Mouse (Mus musculus) embryo, embryonic 11.5 days (tissue): ENCODE measurements around the gene Arhgap27.
A peak's percentile ranks its signal among the peaks of the same experiment; 100 is the strongest.

Experiments used
- DNase-seq: peaks from one replicate; pipeline ENCODE4 v3.0.0-alpha.2; 2012; ENCODE audit warnings: low read depth, low spot score

The Arhgap27 gene

GRCm38 (mm10) chr11:103356032-103356571 is 7.4 kb downstream of the Arhgap27 start:
- DNase-seq: no peak

GRCm38 (mm10) chr11:103355251-103355650 is 8.2 kb downstream of the Arhgap27 start:
- DNase-seq: no peak

GRCm38 (mm10) chr11:103354033-103354432 is 9.5 kb downstream of the Arhgap27 start:
- DNase-seq: no peak

DNA sequence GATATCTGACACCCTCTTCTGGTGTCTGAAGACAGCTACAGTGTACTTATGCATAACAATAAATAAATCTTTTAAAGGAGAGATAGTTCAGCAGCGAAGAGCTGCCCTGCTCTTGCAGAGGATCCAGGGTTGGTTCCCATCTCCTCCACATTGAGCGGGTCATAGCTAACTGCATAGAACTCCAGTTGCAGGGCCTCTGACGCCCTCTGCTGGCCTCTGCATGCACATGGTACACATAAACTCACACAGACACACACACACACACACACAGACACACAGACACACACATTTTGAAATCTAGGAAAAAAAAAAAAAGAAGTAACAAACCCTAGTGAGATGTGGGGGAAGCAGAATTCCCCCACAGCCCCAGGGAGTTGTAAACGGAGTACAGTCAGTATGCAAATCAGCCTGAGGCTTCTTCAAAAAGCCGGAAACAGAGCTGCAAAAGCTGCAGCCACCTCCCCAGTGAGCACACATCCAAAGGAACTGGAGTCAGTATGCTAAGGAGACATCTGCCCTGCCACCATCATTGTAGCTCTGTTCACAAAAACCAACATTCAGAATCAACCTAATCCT is 11.2 kb downstream of the Arhgap27 start:
- DNase-seq: no peak

DNA sequence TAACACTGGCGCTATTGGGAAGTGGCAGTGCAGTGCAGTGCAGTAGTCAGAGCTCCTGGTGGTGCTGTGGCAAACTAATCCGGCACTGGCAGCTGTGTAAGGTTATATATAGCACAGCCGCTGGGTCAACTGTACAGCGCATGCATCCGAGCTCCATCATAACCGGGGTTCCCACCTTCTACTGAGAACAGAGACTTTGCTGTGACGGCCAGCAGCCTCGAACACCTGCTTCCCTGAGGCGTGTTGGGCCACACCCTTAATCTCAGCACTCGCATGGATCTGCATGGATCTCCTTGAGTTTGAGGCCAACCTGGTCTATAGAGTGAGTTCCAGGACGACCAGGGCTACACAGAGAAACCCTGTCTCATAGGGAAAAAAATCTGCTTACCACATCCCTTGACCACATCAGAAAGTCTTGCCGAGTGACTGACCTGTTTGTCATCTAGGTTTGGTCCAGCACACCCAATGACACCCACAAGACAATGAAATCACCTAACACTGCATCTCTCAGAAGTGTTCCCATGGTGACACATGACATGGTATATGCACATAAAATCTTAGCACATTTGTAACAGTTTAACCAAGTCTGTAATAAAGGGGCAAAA is 12.7 kb downstream of the Arhgap27 start:
- no peak for DNase-seq

DNA sequence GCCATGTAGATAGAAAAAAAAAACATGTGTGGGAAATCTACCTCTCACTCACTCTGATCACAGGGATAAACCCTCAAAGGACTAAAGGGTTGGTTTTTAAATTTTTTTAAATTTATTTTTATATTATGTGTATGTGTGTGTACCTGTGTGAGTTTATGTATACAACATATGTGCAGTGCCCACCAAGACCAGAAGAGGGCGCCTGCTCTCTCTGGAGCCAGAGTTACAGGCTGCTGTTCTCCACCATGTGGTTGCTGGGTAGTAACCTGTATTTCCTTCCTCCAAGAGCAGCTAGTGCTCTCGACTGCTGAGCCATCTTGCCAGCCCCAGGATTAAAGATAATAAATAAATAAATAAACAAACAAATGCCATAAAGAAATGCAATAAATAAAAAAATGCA is 13.8 kb downstream of the Arhgap27 start:
- DNase-seq: no peak

DNA sequence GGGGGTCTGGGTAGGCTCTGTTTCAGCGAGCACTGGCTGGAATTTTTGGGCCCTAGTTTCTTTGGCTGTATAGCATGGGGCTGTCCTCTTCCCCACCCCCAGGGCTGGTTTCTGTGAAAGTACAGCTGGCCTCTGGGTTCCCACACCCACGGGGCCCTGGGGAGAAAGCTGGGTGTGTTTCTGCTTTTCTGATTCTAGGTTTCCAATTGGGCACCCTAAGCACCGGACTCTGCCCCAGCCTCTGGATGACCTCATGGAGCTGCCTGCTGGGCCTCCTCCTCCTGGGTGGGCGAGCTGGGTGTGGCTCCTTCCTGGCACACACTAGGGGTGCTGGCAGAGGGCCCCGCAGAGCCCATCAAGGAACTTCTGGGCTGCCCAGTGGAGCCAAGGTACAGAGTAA is 16.8 kb downstream of the Arhgap27 start:
- no peak for DNase-seq

- DNase-seq: no peak
Observed at GRCm38 (mm10) chr11:103346236-103346635, 17.3 kb downstream of the Arhgap27 start.

DNA sequence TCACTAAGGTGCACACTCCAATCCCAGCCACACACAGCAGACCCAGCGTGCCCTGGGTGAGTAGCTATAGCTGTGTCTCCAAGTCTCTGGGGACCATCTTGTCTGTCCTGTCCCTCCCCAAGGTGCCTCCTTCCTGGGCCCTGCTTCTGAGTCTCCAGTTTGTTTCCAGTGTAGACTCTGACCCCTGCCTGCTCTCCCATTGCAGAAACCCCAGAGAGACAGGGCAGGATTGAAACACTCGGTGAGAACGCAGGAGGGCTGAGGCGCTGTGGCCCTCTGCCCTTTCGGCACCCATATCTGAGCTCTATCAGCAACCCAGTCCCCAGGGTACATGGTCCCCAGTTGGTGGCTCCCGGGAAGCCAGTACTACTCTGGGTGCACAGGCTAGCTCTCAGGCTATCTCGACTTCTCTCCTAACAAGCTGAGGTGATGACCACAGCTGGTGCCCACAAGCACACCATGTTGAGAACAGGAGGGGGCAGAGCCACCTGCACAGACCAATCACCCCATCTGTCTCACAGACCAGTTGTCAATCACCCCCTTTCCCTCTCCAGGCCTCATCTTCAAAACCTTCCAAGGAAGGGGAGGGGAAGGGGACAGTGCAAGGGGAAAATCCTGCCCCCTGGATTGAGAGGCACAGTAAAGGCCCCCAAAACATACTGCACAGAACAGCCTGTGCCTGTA is 17.9 kb downstream of the Arhgap27 start:
- DNase-seq: no peak

GRCm38 (mm10) chr11:103344494-103345332 is 18.8 kb downstream of the Arhgap27 start:
- DNase-seq: no peak

DNA sequence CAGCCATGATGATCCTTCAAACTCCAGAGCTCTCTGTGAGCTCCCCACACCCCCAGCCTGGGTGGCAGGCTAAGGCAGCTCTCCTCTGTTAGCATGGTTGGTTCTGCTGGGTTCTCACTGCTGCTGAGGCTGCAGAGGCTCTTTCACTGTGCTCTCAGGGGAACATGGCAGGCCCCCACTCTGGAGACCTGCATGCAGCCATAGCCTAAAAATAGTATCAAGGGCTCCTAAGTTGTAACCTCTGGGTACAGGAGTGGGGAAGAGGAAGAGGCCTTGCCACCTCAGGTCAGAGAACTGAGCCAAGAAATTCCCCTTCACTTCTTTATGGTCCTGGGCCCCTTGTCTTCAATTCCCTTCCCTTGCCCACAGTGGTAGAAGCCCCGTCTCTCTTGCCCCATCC is 19.6 kb downstream of the Arhgap27 start:
- DNase-seq: no peak

DNA sequence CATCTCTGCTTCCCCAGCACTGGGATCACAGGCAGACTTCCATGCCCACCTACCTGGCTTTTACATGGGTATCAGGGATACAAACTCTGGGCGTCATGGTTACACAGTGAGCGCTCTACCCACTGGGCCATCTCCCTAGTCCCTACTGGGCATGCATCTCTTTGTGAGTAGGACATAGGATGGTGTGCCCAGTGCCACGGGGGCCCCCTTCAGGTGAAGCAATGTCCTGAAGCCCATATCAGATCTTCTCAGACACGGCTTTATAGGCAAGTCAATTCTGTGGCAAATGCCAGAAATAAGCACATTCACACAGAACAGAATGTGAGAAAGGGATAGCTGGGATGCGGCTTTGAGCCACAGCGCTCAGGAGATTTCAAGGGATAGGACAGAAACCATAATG is 20.4 kb downstream of the Arhgap27 start:
- no peak for DNase-seq

GRCm38 (mm10) chr11:103340677-103341076 is 22.8 kb downstream of the Arhgap27 start:
- DNase-seq: no peak

DNA sequence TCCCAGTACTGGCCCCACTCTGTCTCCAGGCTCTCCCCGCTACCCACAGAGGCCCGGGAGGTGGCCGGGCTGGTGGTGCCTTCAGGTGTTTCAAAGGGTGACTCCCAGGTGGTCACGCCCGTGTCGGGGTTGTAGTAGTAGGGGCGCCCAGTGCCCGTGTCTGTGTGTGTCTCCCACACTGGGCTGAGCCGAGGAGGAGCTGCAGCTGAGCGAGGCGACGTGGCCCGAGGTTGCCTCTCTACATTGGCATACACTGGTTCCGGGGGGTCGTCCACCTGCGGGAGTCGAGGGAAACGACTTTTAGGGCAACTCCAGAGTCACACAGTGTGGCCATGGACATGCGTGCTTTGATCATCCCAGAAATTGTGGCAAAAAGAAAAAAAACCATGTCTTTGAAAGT is 23.4 kb downstream of the Arhgap27 start:
- DNase-seq: no peak

- DNase-seq: no peak
Observed at GRCm38 (mm10) chr11:103339414-103340119, 23.9 kb downstream of the Arhgap27 start.

- no peak for DNase-seq
Observed at GRCm38 (mm10) chr11:103338671-103339070, 24.8 kb downstream of the Arhgap27 start.

- DNase-seq: no peak
Observed at GRCm38 (mm10) chr11:103338119-103338518, 25.4 kb downstream of the Arhgap27 start.

DNA sequence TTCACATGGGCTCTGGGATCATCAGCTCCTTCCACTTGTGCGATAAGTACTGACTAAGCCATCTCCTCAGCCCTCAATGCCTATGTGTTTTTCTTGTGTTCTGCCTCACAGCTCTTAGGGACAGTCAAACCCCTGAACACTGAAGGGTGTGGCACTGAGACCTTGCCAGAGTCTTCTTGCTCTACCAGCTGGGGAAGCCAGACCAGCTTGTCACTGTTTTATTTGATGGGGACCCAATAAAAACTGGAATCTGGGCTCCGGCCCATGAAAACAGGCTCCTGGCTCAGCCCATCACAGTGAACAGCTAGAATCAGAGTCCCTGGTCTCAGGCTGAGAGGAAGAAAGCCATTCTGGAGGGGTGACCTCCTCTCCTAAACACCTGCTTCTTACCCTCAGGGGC is 26.3 kb downstream of the Arhgap27 start:
- no peak for DNase-seq

GRCm38 (mm10) chr11:103335561-103335960 is 27.9 kb downstream of the Arhgap27 start:
- no peak for DNase-seq

DNA sequence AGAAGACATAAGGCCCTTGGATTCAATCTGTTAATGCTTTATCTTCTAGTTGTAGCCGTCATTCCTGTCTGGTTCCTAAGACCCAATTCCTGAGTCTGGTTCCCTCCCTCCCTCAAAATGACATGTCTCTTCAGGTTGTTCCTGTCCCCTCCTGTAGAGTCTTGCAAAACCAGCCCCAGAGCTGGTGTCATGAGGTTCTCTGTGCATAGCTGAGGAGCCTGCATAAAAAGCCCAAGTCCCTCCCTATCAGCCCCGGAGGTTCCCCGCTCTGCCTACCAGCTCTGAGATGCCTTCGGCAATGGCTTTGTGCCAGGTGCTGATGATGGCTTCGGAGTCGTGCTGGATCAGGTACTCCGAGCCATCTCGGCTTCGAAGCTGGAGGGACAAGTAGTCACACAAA is 28.6 kb downstream of the Arhgap27 start:
- no peak for DNase-seq

DNA sequence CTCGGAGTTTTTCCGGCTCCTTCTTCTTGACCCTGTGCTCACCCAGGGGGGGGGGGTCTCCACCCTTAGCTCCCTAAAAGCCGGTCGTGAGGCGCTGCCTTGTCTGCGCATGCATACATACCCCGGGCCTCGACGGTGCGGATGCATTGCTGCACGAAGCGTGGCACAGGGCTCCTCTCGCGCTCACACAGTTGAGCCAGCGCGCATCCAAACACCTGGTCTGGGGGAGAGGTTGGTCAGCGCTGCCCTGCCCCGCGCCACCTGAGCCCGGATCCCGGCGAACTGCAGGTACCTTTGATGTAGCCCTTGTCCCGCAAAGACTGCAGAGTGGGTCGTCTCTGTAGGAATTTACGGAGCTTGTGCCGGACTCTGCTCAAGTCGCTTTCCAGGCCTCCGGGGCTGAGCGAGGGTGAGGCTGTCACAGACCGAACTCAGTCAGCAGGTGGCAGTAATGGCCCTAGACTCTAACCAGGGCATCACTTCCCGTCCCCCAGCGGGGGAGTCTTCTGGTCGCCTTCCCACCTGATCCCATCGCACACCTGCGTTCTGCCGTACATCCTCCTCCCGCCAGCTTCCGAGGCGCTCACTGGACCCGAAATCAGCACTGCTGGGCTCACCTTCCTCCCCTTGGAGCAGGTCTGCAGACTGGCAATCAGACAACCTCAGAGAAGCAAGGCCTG is 29.6 kb downstream of the Arhgap27 start:
- peak; percentile 43 for DNase-seq
